Mouse (Mus musculus) limb, embryonic 14.5 days (tissue): Measurements from ENCODE around the gene Zfp92. TPM values are rescaled to one million over a fixed set of nuclear protein-coding genes. Genes with fewer than 3 reads are reported as not detected.
A peak's percentile ranks its signal among the peaks of the same experiment; 100 is the strongest.

Experiments
- ATAC-seq: fragments of 200-750 bp; cut with Nextera tagmentation; 2 replicates; pipeline ENCODE4 v1.8.0; 2017; ENCODE audit warnings: low read depth, moderate number of reproducible peaks, moderate TSS enrichment; ENCODE audit not compliant: low FRiP score
- DNase-seq: peaks from one replicate; pipeline ENCODE4 v3.0.0-alpha.2; 2015; ENCODE audit warnings: low spot score
- H3K27ac ChIP-seq: fragments of 300-500 bp; sonication (generic); replicated peaks from 2 replicates; pipeline ENCODE4 v1.5.1; 2014; ENCODE audit warnings: low read depth, mild to moderate bottlenecking, low read length, moderate library complexity, mixed read lengths
- H3K27me3 ChIP-seq: fragments of 300-500 bp; sonication (generic); 2 replicates; pipeline ENCODE4 v1.6.1; 2014; ENCODE audit warnings: low read length, mixed read lengths; ENCODE audit not compliant: control insufficient read depth, insufficient read depth
- H3K36me3 ChIP-seq: fragments of 300-500 bp; sonication (generic); 2 replicates; pipeline ENCODE4 v1.6.1; 2014; ENCODE audit warnings: mild to moderate bottlenecking, low read length, moderate library complexity, mixed read lengths; ENCODE audit not compliant: control insufficient read depth, insufficient read depth
- H3K4me1 ChIP-seq: fragments of 300-500 bp; sonication (generic); 2 replicates; pipeline ENCODE4 v1.6.1; 2014; ENCODE audit warnings: antibody characterized with exemption, low read length, mixed read lengths; ENCODE audit not compliant: control insufficient read depth, insufficient read depth
- H3K4me2 ChIP-seq: fragments of 300-500 bp; sonication (generic); replicated peaks from 2 replicates; pipeline ENCODE4 v1.6.1; 2014; ENCODE audit warnings: low read depth, mild to moderate bottlenecking, low read length, moderate library complexity; ENCODE audit not compliant: severe bottlenecking
- H3K4me3 ChIP-seq: fragments of 300-500 bp; sonication (generic); replicated peaks from 2 replicates; pipeline ENCODE4 v1.5.1; 2014; ENCODE audit warnings: low read length
- H3K9ac ChIP-seq: fragments of 300-500 bp; sonication (generic); 2 replicates; pipeline ENCODE4 v1.6.1; 2014; ENCODE audit warnings: mild to moderate bottlenecking, low read depth, low read length, moderate library complexity; ENCODE audit not compliant: severe bottlenecking
- H3K9me3 ChIP-seq: fragments of 300-500 bp; sonication (generic); 2 replicates; pipeline ENCODE4 v1.6.1; 2016; ENCODE audit warnings: low read length; ENCODE audit not compliant: control insufficient read depth
- POLR2A ChIP-seq: fragments of 200-500 bp; IDR thresholded peaks from 2 replicates; pipeline ENCODE4 v1.8.0; 2012; ENCODE audit warnings: inconsistent platforms, mild to moderate bottlenecking, moderate library complexity, borderline replicate concordance; ENCODE audit not compliant: insufficient read depth, insufficient read length; ENCODE audit errors: extremely low read depth
- WGBS: fragments of 180-500 bp; shearing (Covaris S2); extraction: QIAGEN DNeasy Blood & Tissue Kit; methylation state at CpG from one replicate; pipeline ENCODE4 v1.1.7; 2014; 5-methylcytosine and 5-hydroxymethylcytosine counted together
- polyA plus RNA-seq, 2 experiments: library from polyadenylated mRNA; depleted of rRNA in 1 of 2; stranded (reverse) in 1 of 2; unstranded in 1 of 2; fragments of >200 nt; fragmentation: Nextera tagmentation in 1 of 2; extraction: Ambion mirVana in 1 of 2; gene quantifications; 2 replicates each; pipeline versions ENCODE4 v1.2.1 to v1.2.3; 2012 to 2014

Zfp92 gene
- polyA plus RNA-seq, 2 experiments, result 0.25 to 0.35 TPM

DNA sequence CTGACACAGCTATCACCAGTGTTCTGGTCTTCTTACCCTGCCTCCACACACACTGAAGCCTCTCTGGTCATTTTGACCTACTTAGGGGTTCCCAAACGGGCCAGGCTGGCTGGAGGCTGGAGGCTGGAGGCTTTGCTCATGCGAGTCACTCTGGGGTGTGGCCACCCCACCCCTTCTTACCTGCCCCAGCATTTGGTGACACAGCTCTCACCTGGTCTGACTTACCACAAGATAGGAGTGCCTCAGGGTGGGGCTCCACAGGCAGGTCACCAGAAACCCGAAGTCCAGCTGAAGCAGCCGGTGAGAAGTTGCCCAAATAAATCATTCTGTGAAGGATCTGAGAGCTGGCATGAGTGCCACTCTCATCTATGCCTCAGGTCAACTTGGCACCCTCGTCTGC is 22.0 kb downstream of the Zfp92 start:
- ATAC-seq (no peak), DNase-seq (no peak)
- Histone ChIP-seq H3K27ac (no peak overlapping the region), H3K9ac (no peak overlapping the region), H3K36me3 (0 out of 2 replicates have a peak, but pooled peaks cover 5% of the 10 kb centered on the region), H3K9me3 (no peaks in the 10 kb centered on the region), H3K4me2 (no peak overlapping the region), H3K4me1 (no peaks in the 10 kb centered on the region), H3K4me3 (no peak overlapping the region), H3K27me3 (no peaks in the 10 kb centered on the region)
- no peak for TF ChIP-seq POLR2A
- 70% methylated on average over 5 of the region's 5 CpGs for WGBS

DNA sequence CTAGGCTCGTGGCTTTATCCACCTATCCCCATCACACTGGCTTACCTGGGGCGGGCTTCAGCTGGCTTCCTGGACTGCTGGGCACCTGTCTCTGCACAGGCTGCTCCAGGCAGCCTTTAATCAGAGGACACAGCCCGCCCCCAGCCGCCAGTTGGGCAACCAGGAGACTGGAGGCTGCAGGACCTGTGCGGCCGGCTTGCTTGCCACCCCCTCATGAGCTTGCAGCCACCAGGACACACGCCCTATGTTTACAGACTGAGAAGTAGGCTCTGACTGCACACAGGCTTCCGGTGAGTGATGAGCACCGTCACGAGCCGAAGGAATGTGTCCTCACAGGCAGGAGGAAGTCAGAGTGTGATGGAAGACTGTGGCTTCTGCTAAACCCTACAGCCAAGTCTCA is 24.4 kb downstream of the Zfp92 start, which contains the start of gene Trex2:
TSS of gene Trex2 (minus strand) at position 93 of the 400 bp plus-strand sequence.
- Histone ChIP-seq H3K9ac (no peak within 1 kb of the TSS), H3K27me3 (no peaks in the 10 kb centered on the region), H3K4me1 (no peaks in the 10 kb centered on the region), H3K9me3 (no peaks in the 10 kb centered on the region), H3K4me2 (no peak within 1 kb of the TSS), H3K27ac (no peak within 1 kb of the TSS), H3K36me3 (0 out of 2 replicates have a peak, but pooled peaks cover 5% of the 10 kb centered on the region), H3K4me3 (no peak within 1 kb of the TSS)
- 78% methylated on average over 11 of the region's 11 CpGs for WGBS
- TF ChIP-seq POLR2A, result no peak
- no peak for DNase-seq
- no peak for ATAC-seq

DNA sequence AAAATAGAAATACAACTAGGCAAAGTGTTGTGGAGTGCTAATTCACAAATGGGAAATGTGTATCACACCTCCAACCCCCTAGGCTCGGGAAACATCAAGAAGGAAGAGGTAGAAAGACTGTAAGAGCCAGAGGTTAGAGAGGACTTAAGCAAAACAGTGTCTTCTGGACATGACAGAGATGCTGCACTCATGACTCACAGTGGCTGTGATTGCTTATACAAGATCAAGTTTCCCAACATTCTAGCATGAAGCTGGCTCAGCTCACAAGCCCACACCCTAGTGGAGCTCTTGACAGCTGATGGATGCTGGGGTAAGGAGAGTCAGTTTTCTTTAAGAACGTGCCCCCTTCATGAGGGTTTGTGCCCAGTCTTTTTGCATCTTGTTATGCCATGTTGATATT is 30.5 kb downstream of the Zfp92 start:
- 0 out of 2 replicates have a peak, but pooled peaks cover 5% of the 10 kb centered on the region for H3K36me3 ChIP-seq
- ATAC-seq, result no peak
- no peaks in the 10 kb centered on the region for H3K27me3 ChIP-seq
- no peak for TF ChIP-seq POLR2A
- H3K27ac ChIP-seq, result no peak overlapping the region
- no peak overlapping the region for H3K9ac ChIP-seq
- no peaks in the 10 kb centered on the region for H3K9me3 ChIP-seq
- H3K4me3 ChIP-seq, result no peak overlapping the region
- no peak overlapping the region for H3K4me2 ChIP-seq
- 66% methylated on average over 2 of the region's 2 CpGs for WGBS
- DNase-seq, result no peak
- no peaks in the 10 kb centered on the region for H3K4me1 ChIP-seq

DNA sequence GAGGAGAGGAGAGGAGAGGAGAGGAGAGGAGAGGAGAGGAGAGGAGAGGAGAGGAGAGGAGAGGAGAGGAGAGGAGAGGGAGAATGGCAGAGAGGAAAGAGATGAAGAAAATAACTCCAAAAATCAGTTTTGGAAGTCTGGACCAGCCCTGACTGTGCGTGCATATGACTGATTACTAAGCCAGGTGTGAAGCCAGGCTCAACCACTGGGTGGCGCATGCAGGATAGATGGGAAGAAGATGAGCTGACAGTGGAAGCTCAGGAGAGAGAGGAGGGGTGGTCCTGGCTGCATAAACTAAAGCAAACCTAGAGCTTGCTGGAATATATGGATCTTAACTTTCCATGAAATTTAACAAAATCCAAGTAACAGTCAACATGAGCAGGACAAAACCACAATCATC is 41.1 kb downstream of the Zfp92 start:
- DNase-seq, result peak; percentile 32
- peaks cover 11% of the 10 kb centered on the region; the same call in 1 of the 2 replicates for H3K36me3 ChIP-seq
- H3K4me3 ChIP-seq, result no peak overlapping the region
- no peaks in the 10 kb centered on the region for H3K27me3 ChIP-seq
- H3K27ac ChIP-seq, result no peak overlapping the region
- ATAC-seq, result no peak
- H3K9ac ChIP-seq, result no peak overlapping the region
- 29% methylated on average over 2 of the region's 2 CpGs for WGBS
- H3K9me3 ChIP-seq, result no peaks in the 10 kb centered on the region
- no peak overlapping the region for H3K4me2 ChIP-seq
- no peaks in the 10 kb centered on the region for H3K4me1 ChIP-seq
- TF ChIP-seq POLR2A, result no peak

DNA sequence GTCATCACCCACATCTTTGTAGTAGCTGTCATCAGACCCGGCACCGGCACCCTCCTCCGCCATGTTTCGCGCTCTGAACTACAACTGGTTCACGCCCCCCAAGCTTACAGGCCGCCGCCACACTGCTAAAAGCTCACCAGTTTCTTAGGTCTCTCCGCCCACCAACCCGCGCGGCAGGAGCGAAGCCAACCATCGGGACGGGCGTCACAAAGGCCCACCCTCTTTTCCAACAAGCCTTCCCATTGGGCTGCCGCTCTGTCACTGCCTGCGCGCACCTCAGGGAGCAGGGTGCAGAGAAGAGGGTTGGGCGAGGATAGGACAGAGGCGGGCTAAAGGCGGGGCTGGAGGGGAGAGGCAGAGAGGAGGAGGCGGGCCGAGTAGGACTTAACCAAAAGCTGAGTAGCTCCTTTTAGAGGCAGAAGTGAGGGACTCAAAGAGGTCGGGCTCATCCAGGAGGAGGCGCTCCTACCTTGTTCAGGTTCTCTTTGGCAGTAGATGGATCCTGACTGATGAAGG is 48.0 kb downstream of the Zfp92 start, which contains the start of gene Haus7:
TSS of gene Haus7 (minus strand) at position 168 of the 516 bp plus-strand sequence.
- Histone ChIP-seq H3K4me3 (peak within 1 kb of the TSS; percentile 49), H3K4me2 (peak within 1 kb of the TSS; percentile 54), H3K9ac (peak within 1 kb of the TSS; percentile 52), H3K4me1 (no peaks in the 10 kb centered on the region), H3K27ac (no peak within 1 kb of the TSS), H3K27me3 (no peaks in the 10 kb centered on the region), H3K36me3 (no peaks in the 10 kb centered on the region), H3K9me3 (no peaks in the 10 kb centered on the region)
- TF ChIP-seq POLR2A, result no peak
- WGBS, result 25% methylated on average over 26 of the region's 26 CpGs
- ATAC-seq, result peak; percentile 100
- DNase-seq, result peak; percentile 94
